Mouse (Mus musculus): ENCODE data around the gene Gm19684. TPM values are rescaled to one million over a fixed set of nuclear protein-coding genes. Genes with fewer than 3 reads are reported as not detected.
"Not testable (repeated sequence)": the region's sequence is repeated elsewhere in the genome, so short reads cannot be mapped to it uniquely, and the experiment has no call there.

Gm19684 gene
- polyA plus RNA-seq, 1 experiment from 2014 or later = not detected

GRCm38 (mm10) chr17:36145111-36145860 lies 23.8 kb downstream of the Gm19684 start:
- WGBS = 2% methylated on average over 77 of the region's 78 CpGs
- Histone ChIP-seq H3K27ac (no peak overlapping the region), H3K4me1 (peaks cover 9% of the 10 kb centered on the region), H3K27me3 (ENCODE audit: insufficient read depth, poor library complexity, severe bottlenecking) (peaks cover 69% of the 10 kb centered on the region), H3K4me3 (peak overlapping the region; percentile 53), H3K9me3 (no peaks in the 10 kb centered on the region), H3K36me3 (no peaks in the 10 kb centered on the region)
- DNase-seq (ENCODE audit: low spot score) = no peak

- Histone ChIP-seq H3K4me3 (peak overlapping the region; percentile 53), H3K27me3 (ENCODE audit: insufficient read depth, poor library complexity, severe bottlenecking) (peaks cover 69% of the 10 kb centered on the region)
These were observed 24.3 kb downstream of the Gm19684 start for GRCm38 (mm10) chr17:36145861-36146156.

GRCm38 (mm10) chr17:36146937-36147336 lies 25.5 kb downstream of the Gm19684 start:
- H3K4me3 ChIP-seq; H3K9me3 ChIP-seq; DNase-seq (ENCODE audit: low spot score); H3K27ac ChIP-seq; H3K36me3 ChIP-seq; H3K4me1 ChIP-seq: not testable (repeated sequence)
- 75% methylated on average over 1 of the region's 1 CpGs for WGBS
- H3K27me3 ChIP-seq (ENCODE audit: insufficient read depth, poor library complexity, severe bottlenecking) = peaks cover 59% of the 10 kb centered on the region

More at GRCm38 (mm10) chr17:36145861-36146156, 24.3 kb downstream of the Gm19684 start:
- 1% methylated on average over 13 of the region's 13 CpGs for WGBS
- DNase-seq (ENCODE audit: low spot score); H3K9me3 ChIP-seq; H3K27ac ChIP-seq; H3K4me1 ChIP-seq; H3K36me3 ChIP-seq: not testable (repeated sequence)

GRCm38 (mm10) chr17:36148468-36148867 lies 27.0 kb downstream of the Gm19684 start:
- H3K36me3 ChIP-seq; H3K9me3 ChIP-seq; H3K27ac ChIP-seq; H3K4me1 ChIP-seq; H3K4me3 ChIP-seq; DNase-seq (ENCODE audit: low spot score): not testable (repeated sequence)
- WGBS = 71% methylated on average over 5 of the region's 5 CpGs
- H3K27me3 ChIP-seq (ENCODE audit: insufficient read depth, poor library complexity, severe bottlenecking) = peaks cover 61% of the 10 kb centered on the region

GRCm38 (mm10) chr17:36151200-36151599 lies 29.7 kb downstream of the Gm19684 start:
- peaks cover 63% of the 10 kb centered on the region for H3K27me3 ChIP-seq (ENCODE audit: insufficient read depth, poor library complexity, severe bottlenecking)
- H3K36me3 ChIP-seq; H3K27ac ChIP-seq; DNase-seq (ENCODE audit: low spot score); H3K4me3 ChIP-seq; H3K4me1 ChIP-seq; H3K9me3 ChIP-seq: not testable (repeated sequence)
- 46% methylated on average over 4 of the region's 4 CpGs for WGBS

- Histone ChIP-seq H3K27ac (no peak overlapping the region), H3K36me3 (no peaks in the 10 kb centered on the region), H3K9me3 (no peaks in the 10 kb centered on the region), H3K4me1 (peaks cover 3% of the 10 kb centered on the region; the same call in 1 of the 2 replicates), H3K4me3 (no peak overlapping the region), H3K27me3 (ENCODE audit: insufficient read depth, poor library complexity, severe bottlenecking) (peaks cover 70% of the 10 kb centered on the region)
- DNase-seq (ENCODE audit: low spot score) = no peak
- 22% methylated on average over 3 of the region's 3 CpGs for WGBS
These were observed 33.0 kb downstream of the Gm19684 start for GRCm38 (mm10) chr17:36154271-36155149.

GRCm38 (mm10) chr17:36157782-36158181 lies 36.3 kb downstream of the Gm19684 start:
- not testable (repeated sequence) for H3K4me1 ChIP-seq; H3K36me3 ChIP-seq; DNase-seq (ENCODE audit: low spot score); H3K9me3 ChIP-seq; H3K27ac ChIP-seq
- peak overlapping the region; percentile 51 for H3K4me3 ChIP-seq
- H3K27me3 ChIP-seq (ENCODE audit: insufficient read depth, poor library complexity, severe bottlenecking) = peaks cover 90% of the 10 kb centered on the region
- under 1% methylated on average over 36 of the region's 36 CpGs for WGBS

- not testable (repeated sequence) for DNase-seq (ENCODE audit: low spot score); H3K4me1 ChIP-seq; H3K36me3 ChIP-seq; H3K27ac ChIP-seq; H3K9me3 ChIP-seq
- H3K27me3 ChIP-seq (ENCODE audit: insufficient read depth, poor library complexity, severe bottlenecking) = peaks cover 90% of the 10 kb centered on the region
- WGBS = 13% methylated on average over 11 of the region's 11 CpGs
- peak overlapping the region; percentile 51; the same call in 1 of the 2 replicates for H3K4me3 ChIP-seq
These were observed 36.8 kb downstream of the Gm19684 start for GRCm38 (mm10) chr17:36158264-36158663.

- Histone ChIP-seq H3K36me3 (no peaks in the 10 kb centered on the region), H3K27ac (no peak overlapping the region), H3K4me3 (peak overlapping the region; percentile 46), H3K9me3 (no peaks in the 10 kb centered on the region), H3K4me1 (peaks cover 8% of the 10 kb centered on the region), H3K27me3 (ENCODE audit: insufficient read depth, poor library complexity, severe bottlenecking) (peaks cover 90% of the 10 kb centered on the region)
- DNase-seq (ENCODE audit: low spot score) = no peak
- 2% methylated on average over 56 of the region's 56 CpGs for WGBS
These were observed 39.9 kb downstream of the Gm19684 start for GRCm38 (mm10) chr17:36161129-36162051.

GRCm38 (mm10) chr17:36166901-36167300 lies 45.4 kb downstream of the Gm19684 start:
- 21% methylated on average over 2 of the region's 2 CpGs for WGBS

GRCm38 (mm10) chr17:36167306-36168038 lies 46.0 kb downstream of the Gm19684 start:
- DNase-seq (ENCODE audit: low spot score) = no peak

More at GRCm38 (mm10) chr17:36166901-36167300, 45.4 kb downstream of the Gm19684 start:
- not testable (repeated sequence) for DNase-seq (ENCODE audit: low spot score); H3K4me3 ChIP-seq; H3K27ac ChIP-seq; H3K36me3 ChIP-seq; H3K9me3 ChIP-seq
- Histone ChIP-seq H3K27me3 (ENCODE audit: insufficient read depth, poor library complexity, severe bottlenecking) (peaks cover 91% of the 10 kb centered on the region), H3K4me1 (peaks cover 11% of the 10 kb centered on the region)

More at GRCm38 (mm10) chr17:36167306-36168038, 46.0 kb downstream of the Gm19684 start:
- H3K27ac ChIP-seq = no peak overlapping the region
- no peaks in the 10 kb centered on the region for H3K9me3 ChIP-seq
- H3K36me3 ChIP-seq = no peaks in the 10 kb centered on the region
- 1% methylated on average over 51 of the region's 51 CpGs for WGBS
- peak overlapping the region; percentile 50 for H3K4me3 ChIP-seq
- H3K4me1 ChIP-seq = peaks cover 11% of the 10 kb centered on the region
- peaks cover 86% of the 10 kb centered on the region for H3K27me3 ChIP-seq (ENCODE audit: insufficient read depth, poor library complexity, severe bottlenecking)
